Mouse (Mus musculus) heart, postnatal 14 days (tissue): ENCODE results near the gene Srsf12. TPM values are rescaled to one million over a fixed set of nuclear protein-coding genes. Genes with fewer than 3 reads are reported as not detected.
A peak's percentile ranks its signal among the peaks of the same experiment; 100 is the strongest.

Experiments
- DNase-seq, 2 experiments: peaks; one replicate each; pipeline ENCODE4 v3.0.0; 2021 to 2022
- intact Hi-C: fragments of 180-260 bp; cut with DNase I; formaldehyde crosslinking; loops from one replicate; pipeline ENCODE4 v1.15.1; 2025
- long read RNA-seq, 2 experiments: library from polyadenylated mRNA; stranded (forward); transcript quantifications; one replicate each; pipeline ENCODE4 v2.0.0; 2021
- total RNA-seq, 2 experiments: library from RNA; stranded (reverse); gene quantifications; 2 replicates each; pipeline ENCODE4 v1.2.3; 2021

Srsf12 gene
- total RNA-seq: not detected
- long read RNA-seq, experiment 1: 0 reads
- long read RNA-seq, experiment 2: 0 reads

- intact Hi-C loops: loop anchor here (5.0 kb wide), 1 partner anchor 62 kb away; no protein-coding TSS in a partner anchor
- DNase-seq: peak; percentile 11 to 20
Measured at GRCm38 (mm10) chr4:33208881-33209841, at the start of gene Srsf12. Gene Srsf12 (plus strand): TSS chr4:33208991.

GRCm38 (mm10) chr4:33183477-33183876 is 25.3 kb upstream of the Srsf12 start:
- intact Hi-C loops: no loop called here
- no peak for DNase-seq

GRCm38 (mm10) chr4:33188164-33188563 is 20.6 kb upstream of the Srsf12 start:
- DNase-seq: peak; percentile 20 to 48
- intact Hi-C loops: loop anchor here (5.0 kb wide), 1 partner anchor 59 kb away; no protein-coding TSS in a partner anchor

DNA sequence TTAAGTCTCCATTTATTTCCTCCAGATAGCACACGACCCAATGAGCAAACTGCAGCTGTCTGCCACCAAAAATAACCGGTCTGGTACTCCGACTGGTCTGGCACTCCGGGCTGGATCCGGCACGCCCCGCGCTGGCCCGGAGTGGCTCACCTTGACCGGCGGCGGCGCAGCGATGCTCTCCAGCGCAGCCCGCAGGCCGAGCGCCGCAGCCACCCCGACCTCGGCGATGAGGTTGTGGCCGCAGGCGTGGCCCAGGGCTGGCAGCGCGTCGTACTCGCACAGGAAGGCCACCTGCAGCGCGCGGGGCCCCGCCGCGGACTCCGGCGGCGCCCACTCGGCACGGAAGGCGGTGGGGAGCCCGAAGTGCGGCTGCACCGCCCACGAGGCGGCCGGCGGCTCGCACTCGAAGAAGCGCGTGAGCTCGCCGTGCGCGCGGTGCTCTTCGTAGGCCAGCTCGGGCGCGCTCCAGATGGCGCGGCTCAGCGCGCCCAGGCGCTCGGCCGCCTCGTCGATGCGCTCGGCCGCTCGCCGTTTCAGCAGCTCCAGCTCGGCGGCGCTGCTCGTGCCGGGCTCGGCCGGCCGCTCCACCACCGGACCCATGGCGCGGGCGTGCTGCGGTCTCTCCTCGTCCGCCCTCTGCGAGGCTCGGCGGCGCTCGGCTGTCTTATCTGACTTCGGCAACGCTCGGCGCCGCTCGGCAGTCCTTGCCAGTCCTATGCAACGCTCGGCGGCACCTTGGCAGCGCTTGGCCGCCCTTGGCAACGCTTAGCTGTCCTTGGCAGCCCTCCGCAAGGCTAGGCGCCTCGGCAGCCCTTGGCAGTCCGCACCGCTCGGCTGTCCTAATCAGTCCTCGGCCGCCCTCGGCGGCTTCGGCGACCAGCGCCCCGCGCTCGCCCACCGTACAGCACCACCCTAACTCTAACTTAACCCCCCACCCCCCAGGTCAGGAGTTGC is 19.7 kb upstream of the Srsf12 start:
- intact Hi-C loops: loop anchor here (5.0 kb wide), 1 partner anchor 58 kb away; no protein-coding TSS in a partner anchor
- peak; percentile 84 to 93 for DNase-seq

- DNase-seq: no peak
- intact Hi-C loops: loop anchor here (5.0 kb wide), 2 partner anchors 42 to 58 kb away; no protein-coding TSS in a partner anchor
Measured at GRCm38 (mm10) chr4:33189735-33190036, 19.1 kb upstream of the Srsf12 start, which contains the start of gene Pm20d2. Gene Pm20d2 (minus strand): TSS chr4:33189737.

DNA sequence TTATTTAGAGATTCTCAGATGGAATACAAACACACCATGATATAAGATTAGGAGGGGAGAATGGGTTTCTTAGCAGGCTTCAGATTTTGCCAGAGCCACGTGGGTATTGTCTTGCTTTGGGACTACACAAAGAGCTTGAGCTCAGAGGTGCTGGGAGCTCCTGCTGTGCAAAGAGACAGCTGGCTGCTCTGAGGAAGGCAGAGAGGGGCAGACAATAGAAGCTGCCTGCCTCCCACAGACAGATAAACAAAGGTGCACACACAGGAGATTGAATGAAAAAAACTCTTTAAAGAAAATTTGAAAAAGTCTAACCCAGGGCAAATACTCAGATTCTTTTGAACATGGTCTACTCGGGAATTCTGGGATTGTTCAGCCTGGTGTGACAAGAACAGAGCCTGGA is 10.7 kb upstream of the Srsf12 start:
- DNase-seq: no peak
- intact Hi-C loops: no loop called here

GRCm38 (mm10) chr4:33204682-33205081 is 4.1 kb upstream of the Srsf12 start:
- peak; percentile 54 to 61 for DNase-seq
- intact Hi-C loops: loop anchor here (2.0 to 5.0 kb wide), 3 partner anchors 57 to 88 kb away; no protein-coding TSS in a partner anchor

GRCm38 (mm10) chr4:33207551-33207950 is 1.2 kb upstream of the Srsf12 start:
- intact Hi-C loops: loop anchor here (5.0 kb wide), 1 partner anchor 60 kb away; no protein-coding TSS in a partner anchor
- no peak for DNase-seq

GRCm38 (mm10) chr4:33221847-33222246 is 13.1 kb downstream of the Srsf12 start:
- intact Hi-C loops: no loop called here
- no peak for DNase-seq

GRCm38 (mm10) chr4:33224003-33224675 is 15.3 kb downstream of the Srsf12 start:
- intact Hi-C loops: no loop called here
- DNase-seq: no peak

GRCm38 (mm10) chr4:33227164-33227563 is 18.4 kb downstream of the Srsf12 start:
- no peak for DNase-seq
- intact Hi-C loops: no loop called here

- no peak for DNase-seq
- intact Hi-C loops: no loop called here
Measured at GRCm38 (mm10) chr4:33229639-33230038, 20.8 kb downstream of the Srsf12 start.

DNA sequence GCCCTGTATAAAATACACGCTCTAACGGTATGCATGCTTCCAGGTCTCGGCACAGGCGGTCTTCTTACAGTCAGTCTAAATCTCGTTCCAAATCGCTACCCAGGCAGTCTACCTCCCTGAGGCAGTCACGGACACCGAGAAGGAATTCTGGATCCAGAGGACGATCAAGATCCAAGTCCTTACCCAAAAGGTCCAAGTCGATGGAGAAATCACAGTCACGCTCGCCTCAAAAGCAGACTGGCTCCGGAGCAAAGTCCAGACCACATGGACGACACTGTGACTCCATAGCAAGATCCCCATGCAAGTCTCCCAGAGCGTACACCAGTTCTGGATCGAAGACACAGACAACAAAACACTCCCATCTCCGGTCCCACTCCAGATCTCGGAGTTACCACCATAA is 22.1 kb downstream of the Srsf12 start:
- DNase-seq: no peak
- intact Hi-C loops: no loop called here

DNA sequence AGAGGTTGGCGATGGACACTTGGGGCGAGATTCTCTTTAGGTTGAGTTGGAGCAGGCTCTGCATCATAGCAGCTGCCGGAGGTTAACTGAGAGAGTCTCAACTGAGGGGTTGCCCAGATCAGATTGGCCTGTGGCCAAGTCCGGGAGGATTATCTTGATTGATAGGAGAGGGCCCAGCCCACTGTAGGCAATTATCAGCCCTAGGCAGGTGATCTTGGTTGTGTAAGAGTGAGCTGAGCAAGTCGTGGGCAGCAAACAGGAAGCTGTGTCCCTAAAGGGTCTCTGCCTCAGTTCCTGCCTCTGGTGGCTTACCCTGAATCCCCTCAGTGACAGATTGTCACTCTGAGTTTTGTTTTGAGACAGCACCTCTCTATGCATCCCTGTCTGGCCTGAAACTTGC is 33.7 kb downstream of the Srsf12 start:
- intact Hi-C loops: no loop called here
- peak in 1 of 2 experiments; percentile 23 for DNase-seq

- intact Hi-C loops: no loop called here
- no peak for DNase-seq
Measured at GRCm38 (mm10) chr4:33243016-33243758, 34.4 kb downstream of the Srsf12 start.

GRCm38 (mm10) chr4:33243921-33244320 is 35.1 kb downstream of the Srsf12 start:
- DNase-seq: no peak
- intact Hi-C loops: no loop called here

- intact Hi-C loops: loop anchor here (5.0 kb wide), 3 partner anchors 36 to 214 kb away; partner anchors contain the start of genes Pm20d2 and Ube2j1
- no peak for DNase-seq
Measured at GRCm38 (mm10) chr4:33245853-33246395, 37.1 kb downstream of the Srsf12 start.

GRCm38 (mm10) chr4:33247479-33248053 is 38.8 kb downstream of the Srsf12 start:
- DNase-seq: peak; percentile 100
- intact Hi-C loops: loop anchor here (5.0 kb wide), 3 partner anchors 35 to 215 kb away; partner anchors contain the start of genes Pm20d2 and Ube2j1
